Mouse (Mus musculus): Measurements from ENCODE around the gene Msgn1.

DNA sequence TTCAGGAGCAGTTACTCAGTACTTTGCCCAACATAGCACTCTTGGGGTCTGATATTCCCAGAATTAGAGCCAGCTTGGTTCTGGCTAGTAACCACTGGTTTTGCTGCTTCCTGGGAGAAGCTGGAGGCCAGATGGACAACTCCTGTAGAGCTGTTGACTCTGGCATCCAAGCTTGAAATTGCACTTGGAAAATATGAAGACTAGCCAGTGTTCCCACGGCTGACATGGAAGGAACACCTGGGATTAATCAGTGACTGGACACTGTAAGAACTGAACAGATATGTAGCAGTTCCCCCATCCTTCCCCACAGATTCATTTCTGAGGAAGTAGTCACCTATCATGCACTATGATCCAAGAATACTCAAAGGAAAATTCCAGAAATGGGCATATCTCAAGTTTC is 4.1 kb upstream of the Msgn1 start:
- TF ChIP-seq CTCF (IDR thresholded peaks at IDR 0.05; ENCODE audit: low read depth) = no peak
- no peak for TF ChIP-seq EP300 (IDR thresholded peaks at IDR 0.05; ENCODE audit: low read depth)
